Mouse (Mus musculus): ENCODE data around the gene Tfap2b. TPM values are rescaled to one million over a fixed set of nuclear protein-coding genes. Genes with fewer than 3 reads are reported as not detected.

Tfap2b gene
- total and polyA plus RNA-seq, 3 experiments = not detected

DNA sequence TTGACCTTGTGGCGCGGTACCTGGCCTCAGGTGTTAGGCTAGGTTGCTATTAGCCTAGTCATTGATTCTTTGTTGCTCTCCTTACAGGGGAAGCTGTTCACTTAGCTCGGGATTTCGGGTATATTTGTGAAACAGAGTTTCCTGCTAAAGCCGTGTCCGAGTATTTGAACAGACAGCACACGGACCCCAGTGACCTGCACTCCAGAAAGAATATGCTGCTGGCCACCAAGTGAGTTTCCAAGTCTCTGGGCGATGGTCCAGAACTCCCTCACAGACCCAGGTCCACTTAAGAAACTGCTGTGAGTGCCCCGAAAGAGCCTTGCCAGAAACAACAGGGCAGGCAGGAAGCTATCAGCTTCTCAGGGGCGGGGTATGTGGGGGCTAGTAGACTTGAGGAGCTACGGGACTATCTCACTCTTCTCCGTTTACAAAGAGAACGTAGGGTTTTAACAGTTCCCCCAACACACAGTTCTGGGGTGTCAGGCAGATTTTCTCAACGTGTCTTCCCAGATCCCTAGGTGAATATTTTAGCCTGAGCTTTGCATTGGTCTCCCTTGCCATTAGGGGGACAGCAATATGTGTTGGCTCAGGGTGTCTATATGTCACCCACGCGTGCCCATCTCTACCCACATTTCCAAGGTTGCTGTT lies 22.3 kb downstream of the Tfap2b start:
- no peak overlapping the region for H3K9ac ChIP-seq (ENCODE audit: insufficient read depth, low read depth)
- no peak overlapping the region for H3K4me3 ChIP-seq (replicated peaks in 1 of 3; ENCODE audit: low read depth in 2 of 3, low read length in 2 of 3, poor library complexity in 1 of 3)
- no peaks in the 10 kb centered on the region for H3K27me3 ChIP-seq (replicated peaks)
- no peak for TF ChIP-seq ZMIZ1 (IDR thresholded peaks at IDR 0.05; ENCODE audit: low read depth, low read length)
- TF ChIP-seq EP300 (IDR thresholded peaks at IDR 0.05; ENCODE audit: low read length) = no peak
- no peak for TF ChIP-seq ETS1 (conservative IDR thresholded peaks at IDR 0.05; ENCODE audit: low read depth, low read length)
- TF ChIP-seq PAX5 (IDR thresholded peaks at IDR 0.05; ENCODE audit: low read length) = no peak
- no peak for TF ChIP-seq USF2 (conservative IDR thresholded peaks at IDR 0.05; ENCODE audit: low read depth, low read length)
- TF ChIP-seq CTCF (conservative IDR thresholded peaks at IDR 0.05 in 1 of 2, IDR thresholded peaks at IDR 0.05 in 1 of 2; ENCODE audit: low read depth in 2 of 2, low read length in 2 of 2) = no peak
- no peak for TF ChIP-seq HCFC1 (IDR thresholded peaks at IDR 0.05; ENCODE audit: low read depth, low read length)
- TF ChIP-seq MAFK (IDR thresholded peaks at IDR 0.05; ENCODE audit: insufficient replicate concordance, low read length) = no peak
- TF ChIP-seq CHD1 (IDR thresholded peaks at IDR 0.05; ENCODE audit: low read depth, low read length) = no peak
- TF ChIP-seq MAZ (IDR thresholded peaks at IDR 0.05; ENCODE audit: low read depth, low read length) = no peak
- peaks cover 48% of the 10 kb centered on the region for H3K9me3 ChIP-seq (replicated peaks; ENCODE audit: low read length)
- no peak for DNase-seq (ENCODE audit: extremely low read depth)
- no peak overlapping the region for H3K4me2 ChIP-seq (ENCODE audit: insufficient read depth, low read depth, poor library complexity, severe bottlenecking)
- in situ Hi-C loops (cut with MboI; ENCODE audit: low pct_ligation_motif_present, low pct_unique_long_range_greater_than_20kb, low sequenced_read_pairs) = no loop called here
- H3K79me2 ChIP-seq (replicated peaks; ENCODE audit: control insufficient read depth, extremely low read depth, insufficient read depth, poor library complexity, severe bottlenecking) = no peaks in the 10 kb centered on the region
- no peak overlapping the region for H3K27ac ChIP-seq (ENCODE audit: insufficient read depth, low read depth)
- H3K36me3 ChIP-seq (replicated peaks in 1 of 2; ENCODE audit: control insufficient read depth in 1 of 2, insufficient read depth in 1 of 2, low read length in 1 of 2) = no peaks in the 10 kb centered on the region
- dilution Hi-C loops (cut with MboI; ENCODE audit: extremely low pct_ligation_motif_present, extremely low pct_unique_long_range_greater_than_20kb, low sequenced_read_pairs) = no loop called here
- no peaks in the 10 kb centered on the region for H3K4me1 ChIP-seq (ENCODE audit: control insufficient read depth in 1 of 2, insufficient read depth in 2 of 2)

DNA sequence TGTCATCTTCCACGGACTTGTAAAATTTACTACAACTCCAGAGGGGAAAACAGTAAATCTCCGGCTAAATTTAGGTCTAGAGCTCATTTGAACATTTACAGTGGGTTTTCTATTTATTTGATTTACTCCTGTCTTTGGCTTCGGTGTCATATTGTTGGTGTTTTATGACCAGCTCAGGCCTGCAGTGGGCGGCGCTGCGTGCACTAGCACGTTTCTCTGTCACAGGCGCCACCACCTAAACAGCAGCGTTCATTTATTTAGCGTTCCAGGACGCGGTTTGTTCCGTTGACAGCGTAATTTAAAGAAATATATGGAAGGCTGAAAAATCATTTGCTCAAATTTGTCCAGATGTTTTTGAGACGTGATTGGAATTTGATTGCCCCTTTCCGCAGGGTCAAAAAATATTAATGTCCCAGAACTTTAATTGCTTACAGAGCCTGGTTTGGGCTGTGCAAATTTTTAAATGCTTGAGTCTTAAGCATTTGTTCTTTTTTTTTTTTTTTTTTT lies 22.9 kb downstream of the Tfap2b start:
- Histone ChIP-seq H3K36me3 (replicated peaks in 1 of 2; ENCODE audit: control insufficient read depth in 1 of 2, insufficient read depth in 1 of 2, low read length in 1 of 2) (no peaks in the 10 kb centered on the region), H3K4me3 (replicated peaks in 1 of 3; ENCODE audit: low read depth in 2 of 3, low read length in 2 of 3, poor library complexity in 1 of 3) (no peak overlapping the region), H3K4me1 (ENCODE audit: control insufficient read depth in 1 of 2, insufficient read depth in 2 of 2) (no peaks in the 10 kb centered on the region), H3K27ac (ENCODE audit: insufficient read depth, low read depth) (no peak overlapping the region), H3K79me2 (replicated peaks; ENCODE audit: control insufficient read depth, extremely low read depth, insufficient read depth, poor library complexity, severe bottlenecking) (no peaks in the 10 kb centered on the region), H3K9ac (ENCODE audit: insufficient read depth, low read depth) (no peak overlapping the region), H3K27me3 (replicated peaks) (no peaks in the 10 kb centered on the region), H3K9me3 (replicated peaks; ENCODE audit: low read length) (peaks cover 53% of the 10 kb centered on the region), H3K4me2 (ENCODE audit: insufficient read depth, low read depth, poor library complexity, severe bottlenecking) (no peak overlapping the region)
- no peak for TF ChIP-seq EP300 (IDR thresholded peaks at IDR 0.05; ENCODE audit: low read length)
- TF ChIP-seq BHLHE40 (IDR thresholded peaks at IDR 0.05; ENCODE audit: low read depth, low read length) = no peak
- TF ChIP-seq ZC3H11A (IDR thresholded peaks at IDR 0.05; ENCODE audit: low read depth, low read length) = no peak
- TF ChIP-seq IRF4 (IDR thresholded peaks at IDR 0.05; ENCODE audit: low read depth, low read length) = no peak
- TF ChIP-seq HCFC1 (IDR thresholded peaks at IDR 0.05; ENCODE audit: low read depth, low read length) = no peak
- no peak for TF ChIP-seq TBP (conservative IDR thresholded peaks at IDR 0.05; ENCODE audit: low read depth, low read length)
- no peak for TF ChIP-seq CTCF (conservative IDR thresholded peaks at IDR 0.05 in 1 of 2, IDR thresholded peaks at IDR 0.05 in 1 of 2; ENCODE audit: low read depth in 2 of 2, low read length in 2 of 2)
- no peak for TF ChIP-seq ETS1 (conservative IDR thresholded peaks at IDR 0.05; ENCODE audit: low read depth, low read length)
- no peak for TF ChIP-seq E2F4 (IDR thresholded peaks at IDR 0.05; ENCODE audit: insufficient replicate concordance, low read depth, low read length)
- no peak for TF ChIP-seq CHD2 (IDR thresholded peaks at IDR 0.05; ENCODE audit: low read length)
- no peak for TF ChIP-seq NELFE (IDR thresholded peaks at IDR 0.05; ENCODE audit: low read depth, low read length)
- no peak for TF ChIP-seq GABPA (IDR thresholded peaks at IDR 0.05; ENCODE audit: insufficient replicate concordance, low read depth, low read length)
- in situ Hi-C loops (cut with MboI; ENCODE audit: low pct_ligation_motif_present, low pct_unique_long_range_greater_than_20kb, low sequenced_read_pairs) (no loop called here), dilution Hi-C loops (cut with MboI; ENCODE audit: extremely low pct_ligation_motif_present, extremely low pct_unique_long_range_greater_than_20kb, low sequenced_read_pairs) (no loop called here)
- no peak for DNase-seq (ENCODE audit: extremely low read depth)

Measured in CH12.LX (cell line).